Mouse (Mus musculus) intestine, postnatal 0 days (tissue): ENCODE data around the gene Oit3. TPM values are rescaled to one million over a fixed set of nuclear protein-coding genes. Genes with fewer than 3 reads are reported as not detected.
"Not testable (repeated sequence)": the region's sequence is repeated elsewhere in the genome, so short reads cannot be mapped to it uniquely, and the experiment has no call there.

Source experiments
- ATAC-seq: fragments of 200-750 bp; cut with Nextera tagmentation; 2 replicates; pipeline ENCODE4 v1.8.0; 2017; ENCODE audit warnings: mild to moderate bottlenecking, moderate TSS enrichment, moderate library complexity
- H3K27ac ChIP-seq: fragments of 300-500 bp; sonication (generic); 2 replicates; pipeline ENCODE4 v1.5.1; 2014; ENCODE audit warnings: mild to moderate bottlenecking, low read depth, low read length, moderate library complexity
- H3K27me3 ChIP-seq: fragments of 300-500 bp; sonication (generic); replicated peaks from 2 replicates; pipeline ENCODE4 v1.6.1; 2014; ENCODE audit warnings: low read length, mixed read lengths; ENCODE audit not compliant: control insufficient read depth, insufficient read depth
- H3K36me3 ChIP-seq: fragments of 300-500 bp; sonication (generic); 2 replicates; pipeline ENCODE4 v1.6.1; 2014; ENCODE audit warnings: mild to moderate bottlenecking, moderate library complexity; ENCODE audit not compliant: control insufficient read depth, insufficient read depth
- H3K4me1 ChIP-seq: fragments of 300-500 bp; sonication (generic); replicated peaks from 2 replicates; pipeline ENCODE4 v1.6.1; 2014; ENCODE audit warnings: antibody characterized with exemption, low read length, mixed read lengths; ENCODE audit not compliant: control insufficient read depth, insufficient read depth
- H3K4me2 ChIP-seq: fragments of 300-500 bp; sonication (generic); replicated peaks from 2 replicates; pipeline ENCODE4 v1.6.1; 2014; ENCODE audit warnings: low read depth, mild to moderate bottlenecking, moderate library complexity
- H3K4me3 ChIP-seq: fragments of 300-500 bp; sonication (generic); 2 replicates; pipeline ENCODE4 v1.5.1; 2014; ENCODE audit warnings: low read depth, low read length
- H3K9ac ChIP-seq: fragments of 300-500 bp; sonication (generic); 2 replicates; pipeline ENCODE4 v1.6.1; 2014; ENCODE audit warnings: mild to moderate bottlenecking, low read depth, low read length
- H3K9me3 ChIP-seq: fragments of 300-500 bp; sonication (generic); 2 replicates; pipeline ENCODE4 v1.6.1; 2016; ENCODE audit warnings: mixed run types; ENCODE audit not compliant: control insufficient read depth
- CTCF ChIP-seq: sonication (generic); IDR thresholded peaks from 2 replicates; pipeline ENCODE4 v1.5.1; 2016; ENCODE audit warnings: low read depth, mild to moderate bottlenecking, control low read depth, antibody characterized with exemption, moderate library complexity
- WGBS: fragments of 180-500 bp; shearing (Covaris S2); extraction: QIAGEN DNeasy Blood & Tissue Kit; methylation state at CpG from one replicate; pipeline ENCODE4 v1.1.7; 2014; 5-methylcytosine and 5-hydroxymethylcytosine counted together
- polyA plus RNA-seq: library from polyadenylated mRNA; unstranded; fragments of >200 nt; fragmentation: Nextera tagmentation; extraction: Ambion mirVana; gene quantifications from 2 replicates; pipeline ENCODE4 v1.2.1, GENCODE M21; 2015

Oit3 gene
- polyA plus RNA-seq, 1 experiment from 2014 or later, result 0.31 TPM

GRCm38 (mm10) chr10:59402899-59403792 lies 38.4 kb downstream of the Oit3 start, which contains the start of gene Pla2g12b:
Gene Pla2g12b, plus strand, starts transcription at chr10:59403660.
- Histone ChIP-seq H3K9ac (peak within 1 kb of the TSS; percentile 64), H3K4me1 (no peaks in the 10 kb centered on the region), H3K36me3 (no peaks in the 10 kb centered on the region), H3K27ac (peak within 1 kb of the TSS; percentile 90), H3K4me3 (peak within 1 kb of the TSS; percentile 43), H3K27me3 (no peaks in the 10 kb centered on the region), H3K4me2 (peak within 1 kb of the TSS; percentile 64), H3K9me3 (no peaks in the 10 kb centered on the region)
- WGBS, result 29% methylated on average over 21 of the region's 21 CpGs
- ATAC-seq, result peak; percentile 93
- no peak for TF ChIP-seq CTCF

DNA sequence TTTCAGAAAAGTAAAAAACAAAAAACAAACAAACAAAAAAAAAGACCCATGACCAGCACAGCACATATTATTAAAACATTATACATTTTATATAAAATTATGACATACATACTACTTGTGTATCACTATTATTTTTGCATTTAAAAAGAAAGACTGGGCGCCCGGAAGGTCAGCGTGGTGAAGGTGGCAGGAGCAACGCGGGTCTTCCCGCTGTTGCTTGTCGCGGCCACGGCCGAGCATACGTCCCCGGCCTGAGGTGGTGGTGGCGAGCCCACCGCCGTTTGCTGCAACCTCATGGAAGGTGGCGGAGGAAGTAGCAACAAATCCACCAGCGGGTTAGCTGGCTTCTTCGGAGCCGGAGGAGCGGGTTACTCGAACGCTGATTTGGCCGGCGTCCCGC lies 46.1 kb downstream of the Oit3 start, which contains the start of gene Gm10273:
Gm10273 (plus strand) TSS at position 172 of the 400 bp plus-strand sequence.
- WGBS, result 93% methylated on average over 11 of the region's 25 CpGs
- ATAC-seq, result not testable (repeated sequence)

DNA sequence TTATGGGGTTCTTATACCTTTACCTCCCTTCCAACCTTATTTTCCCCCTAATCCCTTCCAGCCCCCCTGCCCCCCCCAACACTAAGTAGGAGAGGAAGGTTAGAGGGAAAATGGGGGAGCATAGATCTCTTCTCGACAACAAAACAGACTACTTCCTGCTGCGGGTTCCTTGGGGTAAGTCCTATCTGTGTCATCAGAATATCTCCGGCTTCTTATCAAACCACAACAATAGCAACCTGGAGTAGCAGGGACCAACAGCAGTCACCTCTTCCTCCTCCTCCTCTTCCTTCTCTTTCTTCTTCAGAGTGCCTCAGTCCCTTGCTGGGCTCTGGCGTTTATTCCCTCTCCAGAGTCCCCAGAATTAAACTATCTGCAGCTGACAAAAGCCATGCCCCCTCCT lies 49.7 kb downstream of the Oit3 start:
- H3K9ac ChIP-seq, result no peak overlapping the region
- 20% methylated on average over 4 of the region's 4 CpGs for WGBS
- peaks cover 5% of the 10 kb centered on the region; the same call in 1 of the 2 replicates for H3K9me3 ChIP-seq

More for the DNA sequence above, 46.1 kb downstream of the Oit3 start, which contains the start of gene Gm10273:
- not testable (repeated sequence) for H3K27me3 ChIP-seq, H3K4me2 ChIP-seq, H3K27ac ChIP-seq, H3K4me3 ChIP-seq, H3K36me3 ChIP-seq, H3K4me1 ChIP-seq, H3K9me3 ChIP-seq, H3K9ac ChIP-seq

DNA sequence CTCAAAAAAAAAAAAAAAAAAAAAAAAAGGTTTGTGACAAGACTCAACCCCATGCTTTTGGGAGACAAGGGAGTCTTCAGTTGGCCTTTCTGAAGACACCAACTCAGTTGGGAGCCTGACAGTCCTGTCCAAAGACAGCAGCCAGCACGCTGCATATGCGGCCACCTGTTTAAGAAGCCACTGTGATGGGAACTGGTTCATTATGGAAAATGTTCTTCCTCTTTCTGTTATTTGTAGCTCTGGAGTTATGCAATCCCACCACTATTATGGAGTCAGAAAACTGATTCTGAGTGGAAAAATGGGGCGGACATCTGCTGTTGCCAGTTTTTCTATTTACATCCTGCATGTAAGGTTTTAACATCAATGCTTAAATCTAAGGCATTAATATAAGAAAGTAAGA lies 51.9 kb downstream of the Oit3 start:
- no peak for TF ChIP-seq CTCF
- Histone ChIP-seq H3K9ac (no peak overlapping the region), H3K27me3 (no peaks in the 10 kb centered on the region), H3K4me1 (no peaks in the 10 kb centered on the region), H3K36me3 (no peaks in the 10 kb centered on the region), H3K4me2 (no peak overlapping the region), H3K27ac (no peak overlapping the region), H3K9me3 (peaks cover 5% of the 10 kb centered on the region; the same call in 1 of the 2 replicates), H3K4me3 (no peak overlapping the region)
- WGBS, result 97% methylated on average over 3 of the region's 3 CpGs
- no peak for ATAC-seq

More for the DNA sequence above, 49.7 kb downstream of the Oit3 start:
- no peaks in the 10 kb centered on the region for H3K36me3 ChIP-seq
- H3K27me3 ChIP-seq, result no peaks in the 10 kb centered on the region
- no peak overlapping the region for H3K4me3 ChIP-seq
- H3K4me2 ChIP-seq, result no peak overlapping the region
- TF ChIP-seq CTCF, result no peak
- no peak for ATAC-seq
- no peak overlapping the region for H3K27ac ChIP-seq
- H3K4me1 ChIP-seq, result no peaks in the 10 kb centered on the region

GRCm38 (mm10) chr10:59386951-59387350 lies 54.6 kb downstream of the Oit3 start:
- no peak overlapping the region for H3K4me2 ChIP-seq
- H3K4me3 ChIP-seq, result no peak overlapping the region
- no peak overlapping the region for H3K27ac ChIP-seq
- H3K27me3 ChIP-seq, result no peaks in the 10 kb centered on the region
- no peaks in the 10 kb centered on the region for H3K4me1 ChIP-seq
- no peak for TF ChIP-seq CTCF
- H3K9ac ChIP-seq, result no peak overlapping the region
- peaks cover 5% of the 10 kb centered on the region; the same call in 1 of the 2 replicates for H3K9me3 ChIP-seq
- ATAC-seq, result no peak
- no peaks in the 10 kb centered on the region for H3K36me3 ChIP-seq
- 85% methylated on average over 7 of the region's 8 CpGs for WGBS

GRCm38 (mm10) chr10:59381563-59381962 lies 60.0 kb downstream of the Oit3 start:
- not testable (repeated sequence) for H3K9me3 ChIP-seq, H3K27ac ChIP-seq, ATAC-seq, H3K4me3 ChIP-seq, H3K4me2 ChIP-seq, H3K4me1 ChIP-seq, H3K27me3 ChIP-seq, H3K9ac ChIP-seq, H3K36me3 ChIP-seq
- 81% methylated on average over 5 of the region's 10 CpGs for WGBS
